Mouse (Mus musculus): ENCODE data around the gene Frmpd4.

- TF ChIP-seq CTCF (IDR thresholded peaks at IDR 0.05; ENCODE audit: extremely low read depth, insufficient read depth, insufficient read length, insufficient replicate concordance) (no peak), POLR2A (IDR thresholded peaks at IDR 0.05; ENCODE audit: low read depth, low read length) (no peak)
These were observed 857.5 kb downstream of the Frmpd4 start for GRCm38 (mm10) chrX:167719564-167719981.
